Mouse (Mus musculus): ENCODE measurements around the gene Fbrsl1.

Fbrsl1 gene

DNA sequence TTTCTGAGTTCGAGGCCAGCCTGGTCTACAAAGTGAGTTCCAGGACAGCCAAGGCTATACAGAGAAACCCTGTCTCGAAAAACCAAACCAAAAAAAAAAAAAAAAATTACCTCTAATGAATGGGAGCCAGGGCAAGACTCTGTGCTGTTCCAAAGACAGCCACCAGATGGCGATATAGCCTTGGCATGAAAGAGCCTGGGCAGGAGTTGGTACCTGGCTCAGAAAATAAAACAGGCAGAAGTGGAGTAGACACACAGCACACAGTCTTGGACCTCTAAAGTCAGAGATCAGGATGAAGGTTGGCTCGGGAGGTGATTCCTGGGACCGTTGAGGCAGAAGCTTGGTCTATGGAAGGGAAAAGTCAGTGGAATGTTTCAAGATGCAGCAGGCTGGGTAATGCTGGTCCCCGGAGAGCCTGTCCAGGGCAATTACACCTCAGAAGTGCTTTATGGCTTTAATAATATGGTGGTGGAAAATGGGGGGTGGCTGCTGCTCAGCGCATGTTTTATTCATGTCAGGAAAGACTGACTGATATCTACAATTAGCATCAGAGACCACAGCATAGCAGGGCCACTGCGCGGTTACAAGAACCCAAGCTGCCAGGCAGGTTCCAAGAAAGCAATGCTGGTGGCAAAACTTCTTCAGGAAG lies 90.6 kb downstream of the Fbrsl1 start:
- DNase-seq: peak; percentile 40 to 75

DNA sequence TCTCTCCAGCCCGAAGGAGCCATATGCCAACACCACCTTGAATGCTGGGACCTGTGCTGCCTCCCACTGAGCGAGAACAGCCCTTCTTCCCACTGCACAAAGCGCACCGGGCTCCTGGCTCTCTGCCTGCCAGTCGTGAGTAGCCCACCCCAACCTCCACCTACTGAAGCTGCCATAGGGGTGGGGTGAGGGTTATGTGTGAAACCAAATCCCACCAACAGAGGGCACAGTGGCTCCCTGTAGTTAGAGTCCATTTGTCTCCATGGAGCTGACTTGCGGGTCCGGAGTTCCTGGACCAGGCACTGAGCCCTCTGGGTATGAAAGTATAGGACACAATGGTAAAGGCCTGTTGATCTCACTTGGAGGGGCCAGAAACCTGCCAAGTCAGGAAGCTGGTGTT lies 93.6 kb downstream of the Fbrsl1 start:
- peak in 1 of 2 experiments; percentile 42 for DNase-seq

DNA sequence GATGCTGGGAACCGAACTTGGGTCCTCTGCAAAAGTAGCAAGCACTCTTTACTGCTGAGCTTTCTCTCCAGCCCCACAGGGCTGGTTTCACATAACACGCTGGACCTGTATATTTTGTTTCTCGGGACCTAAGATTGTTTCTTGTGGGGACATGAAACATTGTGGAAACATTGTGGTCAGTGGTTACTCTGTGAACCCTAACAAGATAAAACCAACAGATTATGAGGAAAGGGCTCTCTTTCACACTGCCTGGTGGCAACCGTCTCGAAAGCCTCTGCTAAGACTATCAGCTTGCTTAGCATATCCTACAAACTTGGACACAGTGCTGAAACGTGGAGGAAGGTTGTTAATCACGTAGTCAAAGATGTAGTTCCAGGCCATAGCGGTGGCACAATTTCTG lies 101.3 kb downstream of the Fbrsl1 start:
- DNase-seq: no peak

DNA sequence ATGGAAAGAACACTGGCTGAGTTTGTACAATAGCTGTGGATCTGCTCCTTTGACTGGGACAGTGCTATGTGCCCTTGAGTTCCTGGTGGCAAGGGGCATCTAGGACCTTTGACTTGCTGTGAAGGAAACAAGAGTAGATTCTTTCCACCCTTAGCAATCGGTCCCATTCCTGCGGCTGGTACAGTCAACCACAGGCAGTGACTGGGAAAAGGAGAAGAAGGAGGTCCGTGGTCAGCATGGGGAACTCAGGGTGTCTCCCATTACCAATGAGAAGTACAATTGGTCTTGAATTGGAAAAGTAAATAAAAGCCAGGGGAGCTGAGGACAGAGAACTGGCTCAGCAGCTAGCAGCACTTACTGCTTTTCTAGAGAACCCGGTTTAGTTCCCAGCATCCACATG lies 102.8 kb downstream of the Fbrsl1 start:
- no peak for DNase-seq

DNA sequence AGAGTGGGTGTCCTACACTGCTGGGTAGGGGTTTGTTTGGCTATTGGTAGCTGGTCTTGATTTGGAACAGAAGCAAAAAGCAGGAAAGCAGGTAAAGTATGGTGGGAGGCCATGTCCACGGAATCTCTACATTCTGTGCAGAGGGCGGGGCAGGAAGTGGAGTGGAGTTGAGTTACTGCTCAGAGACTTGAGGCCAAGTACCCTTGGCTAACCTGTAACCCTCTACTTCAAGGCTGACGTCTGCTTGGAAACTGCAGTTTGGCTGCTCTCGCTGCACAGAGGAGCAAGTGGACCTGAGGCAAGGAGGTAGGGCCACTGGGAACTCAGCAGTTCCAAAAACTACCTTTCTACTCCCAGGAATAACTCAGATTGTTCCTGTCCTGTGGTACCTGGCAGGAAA lies 103.8 kb downstream of the Fbrsl1 start, which contains the start of gene Lrcol1:
Gene Lrcol1 (plus strand): TSS at position 207 of the 400 bp plus-strand sequence.
- DNase-seq: no peak

DNA sequence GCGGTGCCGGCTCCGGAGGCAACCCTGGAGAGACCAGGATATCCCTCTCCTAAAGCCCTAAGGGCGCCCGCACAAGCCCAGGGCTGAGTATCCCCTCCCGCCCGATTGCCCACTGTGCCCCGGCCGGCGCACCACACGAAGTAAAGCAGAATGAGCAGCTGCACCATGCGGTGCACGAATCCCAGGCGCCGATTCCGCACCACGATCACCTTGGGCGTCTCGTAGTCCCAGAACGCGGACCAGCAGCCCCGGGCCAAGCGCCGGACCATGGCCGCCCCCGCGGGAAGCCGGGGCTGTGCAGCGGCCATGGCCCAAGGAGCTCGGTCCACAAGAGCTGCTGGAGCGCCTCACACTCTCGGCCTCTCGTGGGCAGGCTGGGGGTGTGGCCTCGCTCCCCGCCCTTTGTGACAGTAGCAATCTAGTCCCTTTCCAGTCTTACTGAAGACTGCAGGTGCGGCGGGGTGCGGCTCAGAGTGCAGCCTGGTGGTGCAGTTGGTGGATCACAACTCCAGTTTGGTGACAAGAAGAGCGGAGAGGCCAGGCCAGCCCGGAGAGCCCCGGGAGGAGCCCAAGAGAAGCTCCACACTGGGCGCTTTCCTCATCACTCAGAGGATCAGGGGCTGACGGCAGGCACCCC lies 105.5 kb downstream of the Fbrsl1 start, which contains the start of gene P2rx2:
Gene P2rx2 (minus strand): TSS at position 565 of the 637 bp plus-strand sequence.
- DNase-seq: peak in 1 of 2 experiments; percentile 4

DNA sequence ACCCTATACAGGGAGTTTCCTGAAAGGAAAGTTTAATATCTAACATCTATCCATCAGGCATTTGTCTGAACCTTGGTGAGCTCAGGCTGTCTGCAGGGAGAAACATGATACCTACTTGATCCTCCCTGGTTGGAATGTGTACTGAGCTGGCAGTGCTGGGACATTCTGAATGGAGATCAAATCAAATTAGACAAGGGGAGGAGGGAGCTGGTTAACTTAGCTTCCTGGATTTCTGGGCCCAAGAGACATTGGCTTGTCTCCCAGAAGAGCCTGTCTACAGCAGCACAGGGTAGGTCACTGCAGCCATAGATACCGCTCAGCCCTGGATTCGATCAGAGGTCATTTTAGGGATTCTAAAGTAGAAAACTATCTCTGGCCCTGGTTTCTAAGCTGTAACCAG lies 109.5 kb downstream of the Fbrsl1 start:
- DNase-seq: no peak

DNA sequence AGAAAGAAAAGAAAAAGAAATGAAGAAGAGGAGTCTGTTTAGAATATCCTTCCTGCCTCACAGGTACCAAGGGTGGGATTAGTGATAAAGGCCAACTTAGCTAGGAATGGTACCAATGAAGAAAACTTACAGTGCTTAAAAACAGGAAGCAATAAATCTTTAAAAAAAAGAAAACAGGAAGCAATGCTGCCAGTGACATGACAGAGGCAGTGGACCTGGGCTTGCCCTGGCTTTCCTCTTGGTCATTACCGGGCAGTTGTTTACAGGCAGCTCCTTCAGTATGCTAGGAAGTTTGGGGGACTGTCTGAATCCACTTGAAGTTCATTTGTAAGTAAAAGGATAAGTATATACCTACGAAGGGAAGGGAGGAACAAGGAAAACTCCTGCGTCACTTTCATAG lies 117.8 kb downstream of the Fbrsl1 start:
- no peak for DNase-seq

DNA sequence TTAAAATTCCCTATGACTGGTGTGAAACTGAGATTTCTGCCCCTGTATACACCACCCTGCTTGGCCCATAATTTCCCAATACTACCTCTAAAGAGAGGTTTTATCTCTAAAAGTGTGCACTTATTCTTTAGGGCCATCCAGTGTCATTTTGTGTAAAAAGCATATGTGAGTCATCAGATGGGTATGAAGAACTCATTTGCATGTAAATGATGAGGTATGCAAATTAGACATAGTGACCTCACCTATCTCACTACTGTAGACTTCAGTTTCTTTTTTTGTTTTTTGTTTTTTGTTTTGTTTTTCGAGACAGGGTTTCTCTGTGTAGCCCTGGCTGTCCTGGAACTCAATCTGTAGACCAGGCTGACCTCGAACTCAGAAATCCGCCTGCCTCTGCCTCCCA lies 135.2 kb downstream of the Fbrsl1 start:
- no peak for DNase-seq
